ENCODE assay signal across 8 mouse cellular contexts in genomic region chr8:115160407-115160806, GRCm38 (mm10).
DNase-seq lines count a peak whose midpoint lies in the region; ATAC-seq lines count a peak whose summit lies in the region.

No protein-coding gene starts in this region.

- peak overlapping the region; percentile 68 for H3K9ac ChIP-seq in heart, embryonic 14.5 days (ENCODE audit: low read length)
- peak overlapping the region; percentile 44; the same call in 1 of the 2 replicates for H3K9ac ChIP-seq in embryonic facial prominence, embryonic 13.5 days
- H3K9ac ChIP-seq in hindbrain, embryonic 13.5 days, result no peak overlapping the region

- H3K4me3 ChIP-seq in heart, embryonic 14.5 days (ENCODE audit: control insufficient read depth in 1 of 2, insufficient read depth in 1 of 2, low read depth in 1 of 2, low read length in 2 of 2), result peak overlapping the region; percentile 36 to 39; a peak in 3 of 4 replicates
- peak overlapping the region; percentile 34; the same call in 1 of the 2 replicates for H3K4me3 ChIP-seq in embryonic facial prominence, embryonic 13.5 days
- H3K4me3 ChIP-seq in hindbrain, embryonic 13.5 days, result peak overlapping the region; percentile 22; the same call in 1 of the 2 replicates
- H3K4me3 ChIP-seq in midbrain, embryonic 10.5 days, result peak overlapping the region; percentile 45; the same call in 1 of the 2 replicates

- no peak overlapping the region for H3K27ac ChIP-seq in heart, embryonic 14.5 days (replicated peaks in 1 of 2; ENCODE audit: control insufficient read depth in 1 of 2, insufficient read depth in 1 of 2, low read depth in 2 of 2, low read length in 2 of 2)
- peak overlapping the region; percentile 81 for H3K27ac ChIP-seq in embryonic facial prominence, embryonic 13.5 days
- H3K27ac ChIP-seq in hindbrain, embryonic 13.5 days, result no peak overlapping the region
- H3K27ac ChIP-seq in midbrain, embryonic 10.5 days (replicated peaks), result peak overlapping the region; percentile 77; the same call in 1 of the 2 replicates

- 88% methylated on average over 5 of the region's 5 CpGs for WGBS in heart, embryonic 14.5 days
- WGBS in embryonic facial prominence, embryonic 13.5 days, result 78% methylated on average over 5 of the region's 5 CpGs
- WGBS in hindbrain, embryonic 13.5 days, result 82% methylated on average over 5 of the region's 5 CpGs
- 79% methylated on average over 5 of the region's 5 CpGs for WGBS in midbrain, embryonic 10.5 days

- DNase-seq in heart, adult 9 months (ENCODE audit: low spot score in 2 of 2), result no peak
- DNase-seq in midbrain, embryonic 10.5 days (ENCODE audit: low spot score), result no peak
- DNase-seq in left cerebral cortex, adult 18-20 months (ENCODE audit: low spot score in 2 of 2), result no peak
- DNase-seq in thymus, postnatal 14 days, result no peak
- no peak for DNase-seq in left cerebral cortex, postnatal 4 days

- H3K4me2 ChIP-seq in heart, embryonic 14.5 days (ENCODE audit: low read length), result peak overlapping the region; percentile 71
- peak overlapping the region; percentile 61 for H3K4me2 ChIP-seq in embryonic facial prominence, embryonic 13.5 days
- H3K4me2 ChIP-seq in hindbrain, embryonic 13.5 days, result peak overlapping the region; percentile 52

- intact Hi-C loops in left cerebral cortex, postnatal 4 days (cut with DNase I), result no loop called here

- peaks cover 21 to 22% of the 10 kb centered on the region in 2 experiments for H3K4me1 ChIP-seq in heart, embryonic 14.5 days (ENCODE audit: control insufficient read depth in 2 of 2, insufficient read depth in 2 of 2, low read length in 2 of 2)
- peaks cover 60% of the 10 kb centered on the region for H3K4me1 ChIP-seq in embryonic facial prominence, embryonic 13.5 days
- peaks cover 38% of the 10 kb centered on the region for H3K4me1 ChIP-seq in hindbrain, embryonic 13.5 days (replicated peaks)
- peaks cover 52% of the 10 kb centered on the region for H3K4me1 ChIP-seq in midbrain, embryonic 10.5 days

- H3K27me3 ChIP-seq in heart, embryonic 14.5 days (ENCODE audit: control insufficient read depth, insufficient read depth, low read length), result peaks cover 3% of the 10 kb centered on the region; the same call in 1 of the 2 replicates
- H3K27me3 ChIP-seq in embryonic facial prominence, embryonic 13.5 days, result peaks cover 21% of the 10 kb centered on the region
- peaks cover 40% of the 10 kb centered on the region for H3K27me3 ChIP-seq in hindbrain, embryonic 13.5 days
- H3K27me3 ChIP-seq in midbrain, embryonic 10.5 days (ENCODE audit: low read depth, poor library complexity, severe bottlenecking), result peaks cover 63% of the 10 kb centered on the region

- no peaks in the 10 kb centered on the region for H3K9me3 ChIP-seq in heart, embryonic 14.5 days (ENCODE audit: control insufficient read depth, low read length)
- no peaks in the 10 kb centered on the region for H3K9me3 ChIP-seq in embryonic facial prominence, embryonic 13.5 days
- no peaks in the 10 kb centered on the region for H3K9me3 ChIP-seq in hindbrain, embryonic 13.5 days
- no peaks in the 10 kb centered on the region for H3K9me3 ChIP-seq in midbrain, embryonic 10.5 days (replicated peaks)

- ATAC-seq in heart, embryonic 14.5 days (ENCODE audit: insufficient number of reproducible peaks, insufficient read depth, low FRiP score, low read depth), result no peak
- no peak for ATAC-seq in embryonic facial prominence, embryonic 13.5 days (ENCODE audit: insufficient number of reproducible peaks, insufficient read depth, low FRiP score, low TSS enrichment, low read depth)
- ATAC-seq in hindbrain, embryonic 13.5 days (ENCODE audit: low FRiP score), result no peak

- no peaks in the 10 kb centered on the region for H3K36me3 ChIP-seq in heart, embryonic 14.5 days (ENCODE audit: control insufficient read depth, insufficient read depth, low read length)
- no peaks in the 10 kb centered on the region for H3K36me3 ChIP-seq in embryonic facial prominence, embryonic 13.5 days
- H3K36me3 ChIP-seq in hindbrain, embryonic 13.5 days, result no peaks in the 10 kb centered on the region
- no peaks in the 10 kb centered on the region for H3K36me3 ChIP-seq in midbrain, embryonic 10.5 days

Comparison
In these comparisons a context has a peak if more than half of its experiments do, and no peak if none do; other contexts are left out.
1. H3K27ac ChIP-seq: peak in embryonic facial prominence, embryonic 13.5 days (single experiment) and midbrain, embryonic 10.5 days (single experiment); none in heart, embryonic 14.5 days (0 of 2) and hindbrain, embryonic 13.5 days (single experiment).
2. Peak in every context shown above with its lines, with median percentiles within 50 percentile points of each other: H3K4me2 ChIP-seq and H3K4me3 ChIP-seq.